Mouse (Mus musculus) cerebellum, adult 2 months (tissue): ENCODE measurements at regions not wholly inside any gene's neighbourhood (a gene's known extent, or its start where the extent isn't known, plus 50 kb on each side); places are given as distances from the start of the nearest gene placed in this dataset.

Source experiments
- CTCF ChIP-seq: fragments of 200-500 bp; IDR thresholded peaks from 2 replicates; pipeline ENCODE4 v1.5.1; 2011; ENCODE audit warnings: low read depth, mild to moderate bottlenecking, control low read depth, low read length, moderate library complexity, borderline replicate concordance; ENCODE audit not compliant: insufficient read depth
- POLR2A ChIP-seq: fragments of 200-500 bp; IDR thresholded peaks from 2 replicates; pipeline ENCODE4 v1.6.1; 2011; ENCODE audit warnings: low read length, control low read depth, borderline replicate concordance; ENCODE audit not compliant: insufficient read depth

GRCm38 (mm10) chr3:34783398-34783797, 133.2 kb downstream of the Sox2 start:
- TF ChIP-seq POLR2A (no peak), CTCF (no peak)
